Mouse (Mus musculus) embryonic facial prominence, embryonic 12.5 days (tissue): ENCODE measurements around the gene Sipa1l2. TPM values are rescaled to one million over a fixed set of nuclear protein-coding genes. Genes with fewer than 3 reads are reported as not detected.

ENCODE experiments used
- ATAC-seq: fragments of 200-750 bp; cut with Nextera tagmentation; 2 replicates; pipeline ENCODE4 v1.8.0; 2017; ENCODE audit not compliant: insufficient number of reproducible peaks, insufficient read depth, low FRiP score, low TSS enrichment
- H3K27ac ChIP-seq: fragments of 300-500 bp; sonication (generic); 2 replicates; pipeline ENCODE4 v1.5.1; 2016; ENCODE audit warnings: mild to moderate bottlenecking
- H3K27me3 ChIP-seq: fragments of 300-500 bp; sonication (generic); 2 replicates; pipeline ENCODE4 v1.6.1; 2016; ENCODE audit warnings: mild to moderate bottlenecking, moderate library complexity
- H3K36me3 ChIP-seq: fragments of 300-500 bp; sonication (generic); 2 replicates; pipeline ENCODE4 v1.6.1; 2016; ENCODE audit warnings: mild to moderate bottlenecking
- H3K4me1 ChIP-seq: fragments of 300-500 bp; sonication (generic); 2 replicates; pipeline ENCODE4 v1.6.1; 2016
- H3K4me2 ChIP-seq: fragments of 300-500 bp; sonication (generic); replicated peaks from 2 replicates; pipeline ENCODE4 v1.6.1; 2016; ENCODE audit warnings: mild to moderate bottlenecking, moderate library complexity
- H3K4me3 ChIP-seq: fragments of 300-500 bp; sonication (generic); 2 replicates; pipeline ENCODE4 v1.5.1; 2016; ENCODE audit warnings: mild to moderate bottlenecking
- H3K9ac ChIP-seq: fragments of 300-500 bp; sonication (generic); 2 replicates; pipeline ENCODE4 v1.6.1; 2016; ENCODE audit warnings: mild to moderate bottlenecking, moderate library complexity
- H3K9me3 ChIP-seq: fragments of 300-500 bp; sonication (generic); 2 replicates; pipeline ENCODE4 v1.6.1; 2016; ENCODE audit warnings: mild to moderate bottlenecking, moderate library complexity
- WGBS: fragments of 180-500 bp; shearing (Covaris S2); methylation state at CpG from one replicate; pipeline ENCODE4 v1.1.7; 2016; 5-methylcytosine and 5-hydroxymethylcytosine counted together
- polyA plus RNA-seq: library from polyadenylated mRNA; unstranded; fragments of >200 nt; fragmentation: Nextera tagmentation; extraction: Ambion mirVana; gene quantifications from 2 replicates; pipeline ENCODE4 v1.2.1, GENCODE M21; 2016

Gene Sipa1l2
- polyA plus RNA-seq, 1 experiment from 2014 or later, result 24.2 TPM

DNA sequence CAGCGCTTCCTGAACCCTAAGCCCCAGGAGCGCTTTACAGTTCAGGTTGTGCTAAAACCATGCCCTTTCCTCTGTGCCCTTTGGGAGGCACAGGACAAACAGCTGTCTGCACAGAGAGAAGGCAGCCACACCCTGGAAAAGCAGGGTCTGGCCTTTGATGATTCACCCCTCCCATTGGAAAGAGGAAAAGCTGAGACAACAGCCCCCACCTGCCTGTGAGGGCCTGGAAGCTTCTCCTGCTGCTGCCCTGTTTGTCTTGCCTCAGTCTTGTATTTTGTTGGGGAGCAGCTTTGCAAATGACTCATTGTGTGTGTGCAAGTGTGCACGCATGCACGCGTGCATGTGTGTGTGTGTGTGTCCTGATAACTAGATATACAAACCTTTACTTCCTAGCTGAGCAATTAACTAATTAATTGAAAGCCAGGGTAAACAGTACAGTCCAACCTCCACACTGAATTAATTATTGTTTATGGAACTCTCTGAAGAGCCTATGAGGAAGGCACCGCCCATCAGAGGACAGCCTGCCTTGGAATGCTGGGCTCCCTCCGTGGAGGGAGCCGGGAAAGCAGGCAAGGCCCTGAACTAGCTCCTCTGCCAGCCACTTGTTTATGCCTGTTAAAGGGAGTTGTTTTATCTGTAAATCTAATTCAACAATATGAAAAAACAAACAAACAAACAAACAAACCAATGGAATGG, 35.4 kb upstream of the Sipa1l2 start:
- ATAC-seq, result no peak
- no peaks in the 10 kb centered on the region for H3K27me3 ChIP-seq
- no peak overlapping the region for H3K4me2 ChIP-seq
- no peak overlapping the region for H3K27ac ChIP-seq
- no peaks in the 10 kb centered on the region for H3K36me3 ChIP-seq
- H3K4me3 ChIP-seq, result no peak overlapping the region
- H3K9ac ChIP-seq, result no peak overlapping the region
- H3K4me1 ChIP-seq, result no peaks in the 10 kb centered on the region
- no peaks in the 10 kb centered on the region for H3K9me3 ChIP-seq
- 68% methylated on average over 8 of the region's 8 CpGs for WGBS

DNA sequence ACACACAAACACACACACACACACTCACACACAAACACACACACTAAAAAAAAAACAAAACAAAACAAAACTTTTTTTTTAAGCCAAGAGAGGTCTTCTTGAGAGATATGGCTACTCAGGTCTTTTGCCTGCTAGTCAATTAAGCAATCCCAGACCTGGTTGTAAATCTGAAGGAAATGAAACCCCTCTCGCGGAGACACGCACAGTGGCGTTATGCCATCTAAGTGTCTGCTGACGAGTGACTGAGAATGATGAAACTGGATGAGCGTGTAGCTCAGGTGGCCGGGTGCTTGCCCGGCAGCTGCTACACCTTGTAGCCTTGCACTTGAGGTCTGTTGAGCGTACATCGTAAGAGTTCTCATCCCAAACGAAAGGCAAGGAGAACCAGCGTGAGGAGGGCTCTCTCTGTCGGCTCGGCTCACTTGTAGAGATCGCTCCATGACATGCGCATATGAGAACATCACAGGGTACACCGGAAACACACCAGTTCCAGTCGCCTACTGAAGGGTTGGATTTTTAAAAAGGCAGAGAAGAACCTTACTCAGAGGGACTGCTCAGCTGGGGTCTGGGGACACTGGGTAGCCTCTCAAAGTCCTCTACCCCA, 34.7 kb upstream of the Sipa1l2 start:
- Histone ChIP-seq H3K9me3 (no peaks in the 10 kb centered on the region), H3K4me3 (no peak overlapping the region), H3K27me3 (no peaks in the 10 kb centered on the region), H3K4me2 (no peak overlapping the region), H3K36me3 (no peaks in the 10 kb centered on the region), H3K4me1 (no peaks in the 10 kb centered on the region), H3K27ac (no peak overlapping the region), H3K9ac (no peak overlapping the region)
- ATAC-seq, result no peak
- 88% methylated on average over 18 of the region's 18 CpGs for WGBS

DNA sequence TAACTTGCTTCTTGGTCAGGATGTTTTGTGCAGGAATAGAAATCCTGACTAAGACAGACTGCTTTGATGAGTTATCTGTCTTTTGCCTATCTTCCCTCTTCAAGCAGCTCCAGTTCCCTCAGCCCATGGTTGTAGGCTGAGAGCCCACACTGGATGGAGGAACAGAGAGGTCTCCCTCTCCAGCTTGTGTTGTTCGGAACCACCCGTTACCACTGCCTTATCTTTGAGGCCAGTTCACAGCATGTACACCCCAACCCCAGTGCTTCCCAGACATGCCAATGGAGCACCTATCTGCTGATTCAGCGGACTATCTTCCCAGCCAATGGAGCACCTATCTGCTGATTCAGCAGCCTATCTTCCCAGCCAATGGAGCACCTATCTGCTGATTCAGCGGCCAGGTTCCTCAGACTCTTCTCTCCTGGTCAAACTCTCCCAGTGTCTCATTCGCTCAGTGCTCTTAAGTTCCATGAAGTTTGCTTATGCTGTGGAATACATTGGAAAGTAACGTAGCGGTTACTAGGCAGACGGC, 33.8 kb upstream of the Sipa1l2 start:
- Histone ChIP-seq H3K4me1 (no peaks in the 10 kb centered on the region), H3K4me3 (no peak overlapping the region), H3K27ac (no peak overlapping the region), H3K36me3 (no peaks in the 10 kb centered on the region), H3K27me3 (no peaks in the 10 kb centered on the region), H3K4me2 (no peak overlapping the region), H3K9me3 (no peaks in the 10 kb centered on the region), H3K9ac (no peak overlapping the region)
- no peak for ATAC-seq
- 92% methylated on average over 8 of the region's 8 CpGs for WGBS

DNA sequence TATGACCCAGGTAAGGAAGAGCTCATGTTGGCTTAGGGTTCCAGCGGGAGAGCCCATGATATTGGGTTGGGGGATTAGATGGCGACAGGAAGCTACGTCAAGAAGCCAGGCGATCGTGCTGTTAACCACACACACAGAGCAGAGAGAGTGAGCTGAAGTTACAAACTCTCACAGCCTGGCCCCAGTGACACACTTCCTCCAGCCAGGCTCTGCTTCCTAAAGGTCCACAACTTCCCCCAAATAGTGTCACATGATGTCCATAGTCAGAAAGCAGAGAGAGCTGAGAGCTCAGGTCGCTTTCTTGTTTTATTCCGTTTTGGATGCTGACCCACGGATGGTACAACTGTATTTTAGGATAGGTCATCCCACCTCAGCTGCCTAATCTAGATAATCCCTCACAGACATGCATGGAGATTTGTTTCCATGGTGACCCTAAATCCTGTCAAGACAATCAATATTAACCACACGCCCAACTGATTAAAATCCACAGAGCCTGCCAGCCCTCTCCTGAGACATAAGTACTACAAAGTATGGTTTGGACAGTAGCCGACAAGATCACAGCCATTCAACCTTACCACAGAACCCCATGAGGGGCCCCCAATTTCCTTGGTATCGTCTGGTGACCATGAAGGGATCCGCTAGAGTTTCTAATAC, 30.6 kb upstream of the Sipa1l2 start:
- Histone ChIP-seq H3K4me3 (no peak overlapping the region), H3K4me1 (peaks cover 9% of the 10 kb centered on the region), H3K27ac (no peak overlapping the region), H3K9ac (no peak overlapping the region), H3K9me3 (no peaks in the 10 kb centered on the region), H3K27me3 (no peaks in the 10 kb centered on the region), H3K4me2 (no peak overlapping the region), H3K36me3 (no peaks in the 10 kb centered on the region)
- WGBS, result 70% methylated on average over 12 of the region's 12 CpGs
- ATAC-seq, result no peak

GRCm38 (mm10) chr8:125595571-125596508, 26.2 kb upstream of the Sipa1l2 start:
- no peak overlapping the region for H3K4me2 ChIP-seq
- H3K9me3 ChIP-seq, result no peaks in the 10 kb centered on the region
- H3K27me3 ChIP-seq, result no peaks in the 10 kb centered on the region
- H3K4me1 ChIP-seq, result peaks cover 13% of the 10 kb centered on the region
- no peak overlapping the region for H3K4me3 ChIP-seq
- WGBS, result 30% methylated on average over 17 of the region's 17 CpGs
- no peaks in the 10 kb centered on the region for H3K36me3 ChIP-seq
- no peak overlapping the region for H3K27ac ChIP-seq
- no peak for ATAC-seq
- no peak overlapping the region for H3K9ac ChIP-seq

DNA sequence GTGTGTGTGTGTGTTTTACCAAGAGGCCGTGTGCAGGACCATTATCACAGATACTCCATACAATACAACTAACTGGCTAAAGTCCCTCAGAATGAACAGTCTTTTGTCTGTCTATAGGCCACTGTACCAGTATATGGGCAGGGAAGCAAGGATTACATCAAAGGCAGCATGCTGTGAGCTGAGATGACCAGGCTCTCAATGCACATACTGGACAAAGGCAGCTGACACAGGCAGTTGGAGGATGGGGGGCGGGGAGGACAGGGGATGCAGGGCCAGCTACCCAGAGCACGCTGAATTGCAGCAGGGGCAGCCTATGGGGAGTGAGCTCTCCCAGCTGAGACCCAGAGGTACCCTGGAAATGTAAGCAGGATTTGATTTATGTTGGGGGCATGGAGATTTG, 20.8 kb upstream of the Sipa1l2 start:
- H3K4me1 ChIP-seq, result peaks cover 7% of the 10 kb centered on the region
- no peak overlapping the region for H3K4me2 ChIP-seq
- no peak overlapping the region for H3K4me3 ChIP-seq
- no peaks in the 10 kb centered on the region for H3K27me3 ChIP-seq
- H3K9ac ChIP-seq, result no peak overlapping the region
- no peaks in the 10 kb centered on the region for H3K36me3 ChIP-seq
- H3K9me3 ChIP-seq, result no peaks in the 10 kb centered on the region
- no peak for ATAC-seq
- no peak overlapping the region for H3K27ac ChIP-seq
- 56% methylated on average over 3 of the region's 3 CpGs for WGBS

DNA sequence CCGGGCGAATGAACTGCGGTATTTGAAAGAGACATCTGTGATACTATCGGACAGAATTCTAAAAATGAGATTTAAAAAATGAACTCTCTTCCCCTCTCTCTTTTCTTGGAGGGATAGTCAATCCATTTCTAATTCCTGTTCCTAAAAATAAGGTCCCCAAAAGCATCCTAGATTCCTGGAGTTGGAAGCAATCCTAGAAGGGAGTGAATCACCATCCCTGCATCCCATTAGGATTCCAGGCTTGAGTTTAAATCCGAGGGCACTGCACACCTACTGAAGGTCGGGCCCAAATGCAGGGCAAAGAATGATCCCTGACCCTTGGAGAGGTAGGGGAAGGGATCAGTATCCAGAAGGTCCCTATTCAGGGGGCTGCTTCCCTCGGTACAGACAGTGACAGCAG, 17.0 kb upstream of the Sipa1l2 start:
- no peak for ATAC-seq
- no peaks in the 10 kb centered on the region for H3K27me3 ChIP-seq
- no peak overlapping the region for H3K27ac ChIP-seq
- H3K4me2 ChIP-seq, result no peak overlapping the region
- H3K9me3 ChIP-seq, result no peaks in the 10 kb centered on the region
- no peak overlapping the region for H3K9ac ChIP-seq
- H3K36me3 ChIP-seq, result no peaks in the 10 kb centered on the region
- H3K4me1 ChIP-seq, result peaks cover 6% of the 10 kb centered on the region
- no peak overlapping the region for H3K4me3 ChIP-seq
- WGBS, result 82% methylated on average over 7 of the region's 7 CpGs

DNA sequence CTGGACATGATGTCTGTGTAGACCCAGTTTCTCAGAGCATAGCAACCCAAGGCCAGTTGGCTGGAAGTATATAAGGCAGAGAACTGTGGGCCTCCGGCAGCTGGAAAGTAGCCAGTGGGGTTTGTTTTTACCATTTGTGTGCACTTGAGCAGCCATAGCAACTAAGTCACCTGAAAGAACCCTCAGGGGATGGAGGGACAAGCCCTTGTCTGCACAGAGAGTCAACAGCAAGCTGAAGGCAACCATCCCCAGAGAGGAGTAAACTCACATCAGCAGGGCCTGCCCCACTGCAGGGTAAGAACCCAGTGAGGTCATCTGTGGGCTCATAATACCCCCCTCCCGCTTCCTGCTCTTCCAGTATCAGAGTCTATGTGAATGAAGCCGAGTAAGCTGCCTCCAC, 14.7 kb upstream of the Sipa1l2 start:
- Histone ChIP-seq H3K9ac (no peak overlapping the region), H3K27me3 (no peaks in the 10 kb centered on the region), H3K36me3 (no peaks in the 10 kb centered on the region), H3K9me3 (no peaks in the 10 kb centered on the region), H3K4me3 (no peak overlapping the region), H3K4me1 (no peaks in the 10 kb centered on the region), H3K4me2 (no peak overlapping the region), H3K27ac (no peak overlapping the region)
- 67% methylated on average over 3 of the region's 3 CpGs for WGBS
- no peak for ATAC-seq

- no peak overlapping the region for H3K27ac ChIP-seq
- no peak overlapping the region for H3K4me3 ChIP-seq
- ATAC-seq, result no peak
- no peak overlapping the region for H3K4me2 ChIP-seq
- no peak overlapping the region for H3K9ac ChIP-seq
- H3K4me1 ChIP-seq, result no peaks in the 10 kb centered on the region
- H3K27me3 ChIP-seq, result 0 out of 2 replicates have a peak, but pooled peaks cover 4% of the 10 kb centered on the region
- 88% methylated on average over 5 of the region's 5 CpGs for WGBS
- H3K36me3 ChIP-seq, result no peaks in the 10 kb centered on the region
- H3K9me3 ChIP-seq, result no peaks in the 10 kb centered on the region
Observed at GRCm38 (mm10) chr8:125580426-125580825, 10.8 kb upstream of the Sipa1l2 start.

DNA sequence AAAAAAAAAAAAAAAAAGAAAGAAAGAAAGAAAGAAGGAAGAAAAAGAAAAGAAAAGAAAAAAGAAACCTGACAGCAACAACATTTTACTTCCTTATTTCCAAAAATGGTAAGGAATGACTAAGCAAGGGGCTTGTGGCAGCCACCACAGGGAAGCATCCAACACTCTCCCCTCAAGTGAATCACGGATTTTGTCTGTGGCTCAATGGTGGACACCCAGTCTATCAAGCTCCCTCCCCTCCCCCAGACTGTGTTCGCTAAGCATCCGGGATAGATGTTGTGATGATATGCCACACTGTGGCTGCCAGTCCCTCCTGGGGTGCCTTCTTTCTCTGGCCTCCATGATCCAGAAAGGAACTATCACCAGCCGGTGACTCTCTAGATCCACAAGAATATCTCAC, 6.5 kb upstream of the Sipa1l2 start:
- H3K9ac ChIP-seq, result no peak overlapping the region
- H3K36me3 ChIP-seq, result no peaks in the 10 kb centered on the region
- H3K27me3 ChIP-seq, result 0 out of 2 replicates have a peak, but pooled peaks cover 4% of the 10 kb centered on the region
- H3K4me3 ChIP-seq, result no peak overlapping the region
- no peaks in the 10 kb centered on the region for H3K4me1 ChIP-seq
- WGBS, result 80% methylated on average over 4 of the region's 4 CpGs
- no peak for ATAC-seq
- H3K4me2 ChIP-seq, result no peak overlapping the region
- no peaks in the 10 kb centered on the region for H3K9me3 ChIP-seq
- no peak overlapping the region for H3K27ac ChIP-seq

GRCm38 (mm10) chr8:125574280-125574679, 4.7 kb upstream of the Sipa1l2 start:
- no peaks in the 10 kb centered on the region for H3K36me3 ChIP-seq
- no peaks in the 10 kb centered on the region for H3K9me3 ChIP-seq
- peaks cover 8% of the 10 kb centered on the region; the same call in 1 of the 2 replicates for H3K27me3 ChIP-seq
- WGBS, result 34% methylated on average over 4 of the region's 4 CpGs
- H3K4me3 ChIP-seq, result no peak overlapping the region
- H3K4me2 ChIP-seq, result no peak overlapping the region
- peaks cover 5% of the 10 kb centered on the region; the same call in 1 of the 2 replicates for H3K4me1 ChIP-seq
- H3K27ac ChIP-seq, result no peak overlapping the region
- ATAC-seq, result no peak
- no peak overlapping the region for H3K9ac ChIP-seq
